Mouse (Mus musculus) MEL-GATA-1-ER (cell line): Measurements from ENCODE around the gene Dhcr7.

ENCODE experiments used
- DNase-seq: peaks from one replicate; pipeline ENCODE4 v3.0.0-alpha.2; 2012; ENCODE audit warnings: low read depth; ENCODE audit errors: extremely low read depth

The Dhcr7 gene

DNA sequence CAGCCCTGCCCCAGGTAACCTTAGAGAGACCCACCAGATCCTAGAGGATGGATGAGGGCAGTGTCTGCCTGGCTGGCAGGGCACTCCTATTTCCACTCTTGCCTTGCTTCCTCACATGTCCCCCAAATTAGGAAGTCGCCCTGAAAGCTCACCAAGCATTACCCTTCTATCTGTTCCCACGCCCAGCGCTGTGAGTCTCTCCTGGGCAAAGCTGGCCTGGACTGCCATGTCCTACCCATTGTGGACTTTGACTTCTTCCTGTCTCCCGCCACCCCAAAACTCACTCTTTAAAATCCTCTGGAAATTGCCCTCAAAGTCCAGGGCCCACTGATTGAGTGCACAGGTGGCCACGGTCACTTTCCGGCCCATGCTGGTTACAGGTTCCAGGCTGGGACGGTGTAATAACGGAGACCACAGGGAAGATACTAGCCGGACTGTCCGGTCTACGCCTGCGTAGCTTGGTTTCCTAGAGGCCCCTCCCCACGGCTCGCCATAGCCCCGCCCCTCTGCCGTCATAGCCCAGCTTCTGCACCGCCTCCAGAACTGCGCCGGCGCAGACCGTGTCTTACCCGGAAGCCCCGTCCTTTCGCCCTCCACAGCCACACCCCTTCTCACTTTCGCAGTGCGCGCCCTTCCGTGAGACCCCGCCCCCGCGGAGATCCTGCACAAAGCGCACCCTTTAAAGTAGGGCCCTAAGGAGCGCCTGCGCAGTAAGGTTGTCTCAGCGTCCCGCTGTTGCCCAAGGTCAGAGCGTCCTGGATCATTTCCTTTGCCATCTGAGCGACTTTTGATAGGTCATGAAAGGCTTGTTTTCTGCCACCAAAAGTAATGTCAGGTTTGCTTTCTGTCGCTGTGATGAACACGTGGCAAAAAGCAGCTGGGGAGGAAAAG is at the start of gene Dhcr7, which contains the start of gene Nadsyn1:
Dhcr7 (plus strand) TSS at position 771 of the 891 bp plus-strand sequence.
Nadsyn1 (minus strand) TSS at position 475 of the 891 bp plus-strand sequence.
- DNase-seq: peak; percentile 85

DNA sequence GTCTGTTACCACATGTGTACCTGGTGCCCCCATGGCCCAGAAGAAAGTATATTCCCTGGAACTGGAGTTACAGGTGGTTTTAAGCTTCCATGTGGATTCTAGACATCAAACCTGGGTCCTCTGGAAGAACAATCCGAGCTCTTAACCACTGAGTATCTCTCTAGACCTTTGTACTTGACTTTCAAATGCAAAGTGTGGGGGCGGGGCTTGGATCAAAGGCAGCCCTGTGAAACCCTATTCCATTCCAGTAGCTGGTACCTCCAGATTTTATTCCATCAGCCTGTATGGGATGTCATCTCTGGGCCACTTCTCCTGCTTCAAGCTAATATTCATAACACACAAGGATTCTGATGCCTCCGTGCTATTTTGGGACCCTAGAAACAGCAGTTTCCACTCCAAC is 46.8 kb upstream of the Dhcr7 start:
- DNase-seq: no peak

DNA sequence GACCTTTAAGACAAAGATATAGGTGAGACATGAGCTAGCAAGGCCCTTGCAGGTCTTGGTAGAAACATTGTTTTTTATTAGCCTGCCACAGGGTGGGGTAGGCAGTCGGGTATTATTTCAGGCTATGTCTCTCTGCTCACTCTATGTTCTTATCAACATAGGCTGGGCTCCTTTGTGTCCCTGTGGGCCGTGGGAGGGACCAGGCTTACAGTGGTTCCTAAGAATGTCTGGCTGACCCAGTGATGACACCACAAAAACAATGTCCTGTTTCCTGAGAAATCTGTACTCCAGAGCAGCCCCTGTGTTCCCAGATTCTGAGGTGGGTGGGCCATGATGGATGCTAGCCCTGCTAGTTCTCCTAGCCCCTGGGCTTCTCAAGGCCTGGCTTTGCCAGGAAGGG is 45.6 kb upstream of the Dhcr7 start:
- no peak for DNase-seq

DNA sequence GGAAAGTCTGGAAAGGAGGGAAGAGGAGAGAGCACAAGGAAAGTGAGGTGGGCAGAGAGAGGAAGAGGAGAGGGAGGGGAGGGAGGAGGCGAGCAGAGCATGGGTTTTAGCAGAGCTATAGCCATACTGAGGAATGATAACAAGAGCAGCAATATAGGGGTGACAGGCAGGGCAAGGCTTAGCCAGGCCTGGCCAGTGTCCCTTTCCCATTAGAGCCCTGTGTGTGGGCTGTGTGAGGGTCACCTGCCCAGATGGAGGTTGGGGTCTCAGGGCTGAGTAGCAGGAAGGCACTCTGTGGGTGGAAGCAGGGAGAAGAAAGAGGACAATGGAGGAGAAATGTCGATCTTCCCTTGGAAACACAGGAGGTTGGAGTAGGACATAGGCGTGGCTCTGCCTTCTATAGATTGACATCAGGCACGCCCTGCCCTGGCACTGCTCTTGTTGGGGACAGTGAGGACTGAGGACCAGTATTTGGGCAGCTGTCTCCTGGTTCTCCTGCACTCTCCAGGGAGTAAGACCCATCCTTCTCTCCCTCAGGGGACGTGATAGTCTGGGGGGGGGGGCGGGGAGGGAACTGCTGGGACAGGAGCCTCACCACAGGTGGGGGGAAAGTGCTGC is 39.5 kb upstream of the Dhcr7 start:
- DNase-seq: no peak

DNA sequence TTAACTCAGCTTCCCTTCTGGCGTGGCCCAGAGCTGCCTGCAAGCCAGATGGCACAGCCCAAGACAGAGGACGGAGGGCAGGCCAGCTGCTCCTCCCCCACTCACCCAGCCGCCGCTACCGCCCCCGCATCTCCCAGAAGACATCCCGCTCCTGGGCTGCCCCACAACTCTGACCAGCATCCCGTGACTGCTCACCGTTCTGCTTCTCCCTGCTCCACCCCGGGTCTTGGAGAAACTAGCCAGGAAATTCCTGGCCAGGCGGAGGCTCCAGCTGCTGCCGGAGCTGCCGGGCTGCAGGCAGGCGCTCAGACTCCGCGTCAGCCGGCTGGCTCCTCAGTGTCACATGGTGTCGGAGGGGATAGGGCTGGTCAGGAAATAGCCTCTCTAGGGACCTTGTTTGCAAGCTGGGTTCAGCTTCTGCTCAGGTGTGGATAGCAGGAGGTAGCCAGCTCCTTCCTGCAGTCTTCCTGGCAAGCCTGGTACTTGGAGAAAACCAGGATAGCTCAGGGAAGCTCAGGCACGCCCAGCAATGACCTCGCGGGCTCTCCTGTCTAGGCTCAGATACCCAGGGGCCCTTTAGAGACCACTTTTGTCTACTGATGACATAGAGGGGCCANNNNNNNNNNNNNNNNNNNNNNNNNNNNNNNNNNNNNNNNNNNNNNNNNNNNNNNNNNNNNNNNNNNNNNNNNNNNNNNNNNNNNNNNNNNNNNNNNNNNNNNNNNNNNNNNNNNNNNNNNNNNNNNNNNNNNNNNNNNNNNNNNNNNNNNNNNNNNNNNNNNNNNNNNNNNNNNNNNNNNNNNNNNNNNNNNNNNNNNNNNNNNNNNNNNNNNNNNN is 38.7 kb upstream of the Dhcr7 start, which contains the start of gene Mrgpre:
Mrgpre (minus strand) TSS at position 505 of the 834 bp plus-strand sequence.
- no peak for DNase-seq

DNA sequence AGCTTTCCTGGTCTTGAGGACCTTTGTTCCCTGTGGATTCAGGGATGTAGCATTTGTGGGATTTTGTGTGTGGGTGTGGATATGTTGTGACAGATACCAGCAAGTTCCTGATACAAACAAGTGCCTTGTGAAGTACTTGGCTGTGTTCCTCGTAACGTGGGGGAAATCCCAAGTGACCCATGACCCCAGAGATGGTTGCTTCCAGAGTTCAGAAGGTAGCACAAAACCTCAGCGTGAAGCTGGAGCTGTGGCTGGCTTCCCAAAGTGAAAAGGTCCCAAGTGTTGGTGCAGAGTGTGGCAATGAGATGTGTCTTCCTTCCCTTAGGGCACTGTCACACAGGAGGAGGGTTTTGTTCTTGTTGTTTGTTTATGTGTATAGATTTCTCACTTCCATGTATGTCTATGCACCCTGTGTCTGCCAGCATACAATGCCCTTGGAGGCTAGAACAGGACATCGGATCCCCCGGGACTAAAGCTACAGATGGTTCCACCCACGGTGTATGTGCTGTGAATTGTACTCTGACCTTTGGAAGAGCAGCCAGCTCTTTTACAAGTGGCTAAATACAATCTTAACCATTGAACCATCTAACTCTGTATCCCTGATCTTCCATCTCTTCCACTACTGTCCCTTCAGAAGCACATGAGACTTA is 30.5 kb upstream of the Dhcr7 start:
- no peak for DNase-seq

DNA sequence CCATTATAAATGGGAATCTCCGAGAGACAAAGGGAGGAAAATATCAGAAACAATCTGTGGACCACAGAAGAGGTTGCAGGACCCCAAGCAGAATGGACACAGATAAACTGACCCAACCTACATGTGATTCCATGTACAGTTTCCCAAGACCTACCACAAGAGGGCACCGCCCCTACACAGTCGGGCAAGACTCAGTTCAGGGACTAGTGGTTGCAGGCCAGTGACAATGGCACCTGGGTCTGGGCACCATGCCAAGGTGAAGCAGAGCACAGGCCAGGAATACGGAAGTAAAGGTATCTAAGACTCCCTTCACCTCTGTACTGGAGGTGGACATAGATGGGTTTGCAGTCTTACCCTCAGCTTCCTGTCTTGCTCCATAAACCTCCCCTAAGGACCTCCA is 29.8 kb upstream of the Dhcr7 start:
- DNase-seq: peak; percentile 26

DNA sequence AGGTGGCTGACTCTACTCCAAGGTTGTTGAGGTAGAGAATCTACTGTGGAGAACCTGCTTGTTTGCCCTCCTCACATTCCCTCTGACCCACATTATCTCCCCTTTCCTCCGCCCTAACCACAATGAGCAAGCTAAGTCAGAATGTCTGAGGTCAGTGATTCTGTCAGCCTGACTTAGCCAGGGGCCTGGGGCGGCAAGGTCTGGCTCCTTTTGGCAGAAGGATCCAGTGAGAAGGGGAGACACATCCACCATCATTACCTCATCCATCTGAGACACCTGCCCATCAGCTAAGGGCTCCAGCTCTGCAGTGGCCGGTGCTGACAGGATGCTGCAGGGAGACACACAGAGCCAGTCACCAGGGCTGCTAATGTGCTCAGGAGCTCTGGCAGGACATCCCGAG is 24.2 kb upstream of the Dhcr7 start:
- DNase-seq: no peak

DNA sequence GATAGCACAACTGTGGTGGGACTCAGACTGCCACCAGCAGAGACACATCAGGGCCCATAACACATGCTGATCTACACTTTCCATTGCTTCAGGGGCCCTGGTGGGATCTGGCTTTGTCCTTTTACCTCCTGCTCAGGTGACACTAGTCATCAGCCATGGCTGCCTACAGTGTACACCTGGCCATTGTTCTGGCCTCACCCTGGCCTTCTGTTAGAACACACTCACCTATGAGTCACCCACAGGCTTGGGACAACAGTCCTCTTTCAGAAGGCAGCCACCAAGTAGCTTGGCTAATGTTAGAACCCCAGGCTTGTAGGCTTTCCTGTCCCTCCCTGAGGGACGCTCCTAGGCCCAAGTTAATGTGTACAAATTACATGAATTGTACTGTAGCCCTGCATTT is 22.2 kb upstream of the Dhcr7 start:
- DNase-seq: no peak

DNA sequence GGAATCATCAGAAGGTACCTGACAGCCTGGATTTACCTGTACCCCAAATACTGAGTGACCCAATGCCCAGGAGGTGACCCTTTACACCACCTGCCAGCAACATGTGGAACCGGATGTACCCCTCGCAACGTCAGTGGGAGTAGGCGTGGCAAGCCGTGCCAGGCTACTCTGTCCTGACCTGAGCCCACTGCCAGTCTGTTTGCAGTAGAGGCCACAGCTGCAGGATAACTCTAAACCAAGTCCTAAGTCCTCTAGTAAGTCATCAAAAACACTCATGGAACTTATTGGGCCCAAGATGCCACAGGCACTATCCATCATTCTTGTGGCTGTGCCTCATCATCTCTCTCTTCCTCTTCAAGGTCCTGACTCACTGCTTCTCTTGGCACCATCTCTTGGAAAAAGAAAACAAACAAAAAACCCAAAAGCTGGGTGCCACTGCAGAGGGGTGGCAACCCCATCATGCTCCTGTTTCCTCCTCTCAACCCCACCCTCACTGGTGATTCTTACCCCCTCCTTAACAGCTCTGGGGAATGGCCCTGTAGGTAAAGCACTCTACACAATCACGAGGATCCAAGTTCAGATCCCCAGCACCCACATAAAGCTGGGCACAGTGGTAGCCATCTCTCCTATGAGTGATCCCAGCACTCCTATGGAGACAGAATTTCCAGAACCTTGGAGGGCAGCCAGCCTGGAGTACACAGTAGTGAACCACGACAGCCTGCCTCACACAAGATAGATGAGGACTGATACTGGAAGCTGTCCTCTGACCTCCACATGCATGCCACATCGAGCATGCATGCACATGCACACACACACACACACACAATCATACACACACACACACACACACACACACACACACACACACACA is 21.5 kb upstream of the Dhcr7 start:
- no peak for DNase-seq

DNA sequence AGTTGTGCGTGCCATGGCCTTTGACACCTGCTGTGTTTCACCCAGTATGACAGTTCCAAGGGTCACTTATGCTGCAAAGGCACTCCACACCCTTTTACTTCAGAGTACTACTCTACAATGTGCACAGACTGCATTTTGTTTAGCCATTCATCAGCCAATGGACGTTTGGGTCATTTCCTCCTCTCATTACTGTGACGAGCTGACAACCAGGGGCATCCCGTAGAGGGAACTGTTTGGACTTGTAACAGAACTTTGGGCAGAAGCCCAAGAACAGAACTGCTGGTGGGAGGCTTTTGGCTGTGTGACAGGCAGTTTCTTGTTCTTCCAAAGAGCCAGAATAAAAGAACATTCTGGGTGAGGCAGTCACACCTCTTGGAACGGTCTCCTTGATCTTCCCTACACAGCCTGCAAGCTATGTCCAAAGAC is 17.7 kb upstream of the Dhcr7 start:
- no peak for DNase-seq

DNA sequence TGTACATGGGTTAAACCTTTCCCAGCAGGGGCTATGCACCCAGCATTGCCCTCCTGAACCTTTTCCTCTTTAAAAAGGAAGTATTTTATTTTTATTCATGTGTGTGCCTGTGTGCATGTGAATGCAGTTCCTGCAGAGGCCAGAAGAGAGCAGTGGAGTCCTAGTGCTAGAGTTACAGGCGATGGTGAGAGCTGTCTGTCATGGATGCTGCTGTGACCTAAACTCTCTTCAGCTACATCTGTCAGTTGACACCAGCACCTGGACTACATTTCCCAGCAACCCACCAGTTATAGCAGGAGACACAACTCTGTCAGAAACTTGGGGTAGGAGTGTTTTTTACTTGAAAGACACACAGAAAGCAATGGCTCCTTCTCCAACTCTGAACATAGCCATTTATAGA is 14.0 kb upstream of the Dhcr7 start:
- peak; percentile 32 for DNase-seq

DNA sequence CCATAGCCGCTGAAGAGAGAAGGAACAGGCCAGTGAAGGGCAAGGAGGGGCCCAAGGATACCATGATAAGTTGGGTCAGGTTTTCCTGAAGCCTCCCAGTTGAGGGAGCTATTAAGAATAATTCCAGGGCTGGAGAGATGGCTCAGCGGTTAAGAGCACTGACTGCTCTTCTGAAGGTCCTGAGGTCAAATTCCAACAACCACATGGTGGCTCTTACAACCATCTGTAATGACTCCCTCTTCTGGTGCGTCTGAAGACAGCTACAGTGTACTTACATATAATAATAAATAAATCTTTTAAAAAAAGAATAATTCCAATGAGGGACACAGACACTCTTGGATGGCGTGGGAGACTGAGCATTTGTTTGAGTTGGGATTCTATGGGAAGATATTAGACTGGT is 3.7 kb upstream of the Dhcr7 start:
- DNase-seq: no peak

DNA sequence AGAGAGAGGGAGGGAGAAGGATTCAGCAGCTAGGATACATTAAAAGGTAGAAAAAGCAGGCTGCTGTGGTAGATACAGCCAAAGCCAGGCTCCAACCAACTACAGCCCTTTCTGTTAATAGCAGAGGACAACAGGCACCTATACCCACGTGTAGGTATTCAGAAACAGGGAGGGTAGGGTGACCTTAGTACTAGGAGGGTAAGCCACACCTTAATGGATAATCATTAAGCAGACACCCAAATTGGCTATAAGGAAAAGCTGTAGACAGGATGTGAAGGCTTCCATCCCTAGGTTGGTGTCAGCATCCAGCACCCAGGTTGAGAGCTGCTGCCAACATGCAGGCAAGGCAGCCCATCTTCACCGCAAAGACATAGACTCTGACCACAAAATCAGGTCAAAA is 1.7 kb upstream of the Dhcr7 start:
- no peak for DNase-seq

DNA sequence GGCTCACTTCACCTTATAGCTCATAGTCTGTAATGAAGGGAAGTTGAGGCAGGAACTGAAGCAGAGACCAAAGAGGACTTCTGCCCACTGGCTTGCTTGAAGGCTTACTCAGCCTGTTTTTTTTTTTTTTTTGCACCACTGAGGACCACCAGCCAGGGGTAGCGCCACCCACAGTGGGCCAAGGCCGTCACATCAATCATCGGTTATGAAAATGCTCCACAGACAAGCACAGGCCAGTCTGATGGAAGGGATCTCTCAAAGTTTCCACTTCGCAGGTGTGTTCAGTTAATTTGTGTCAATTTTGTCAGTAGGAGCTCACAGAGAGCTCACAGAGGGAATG is 291 bp downstream of the Dhcr7 start:
- no peak for DNase-seq

DNA sequence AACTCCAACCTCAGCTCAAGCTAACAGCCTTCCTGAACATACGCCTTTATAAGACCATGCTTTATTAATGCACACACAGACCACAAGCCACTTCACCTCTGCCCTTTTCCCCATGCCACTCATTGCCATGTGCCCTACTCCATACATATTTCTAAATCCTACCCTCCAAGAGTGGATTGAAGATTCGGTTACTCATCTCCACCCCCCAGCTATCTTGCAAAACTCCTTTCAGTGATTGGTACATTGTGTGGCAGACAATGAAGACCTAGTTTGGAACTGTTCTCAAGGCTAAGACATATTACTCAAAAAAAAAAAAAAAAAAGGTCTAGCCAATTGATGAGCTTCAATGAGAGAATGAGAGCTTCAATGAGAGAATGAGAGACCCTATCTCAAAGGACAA is 4.0 kb downstream of the Dhcr7 start:
- DNase-seq: no peak

DNA sequence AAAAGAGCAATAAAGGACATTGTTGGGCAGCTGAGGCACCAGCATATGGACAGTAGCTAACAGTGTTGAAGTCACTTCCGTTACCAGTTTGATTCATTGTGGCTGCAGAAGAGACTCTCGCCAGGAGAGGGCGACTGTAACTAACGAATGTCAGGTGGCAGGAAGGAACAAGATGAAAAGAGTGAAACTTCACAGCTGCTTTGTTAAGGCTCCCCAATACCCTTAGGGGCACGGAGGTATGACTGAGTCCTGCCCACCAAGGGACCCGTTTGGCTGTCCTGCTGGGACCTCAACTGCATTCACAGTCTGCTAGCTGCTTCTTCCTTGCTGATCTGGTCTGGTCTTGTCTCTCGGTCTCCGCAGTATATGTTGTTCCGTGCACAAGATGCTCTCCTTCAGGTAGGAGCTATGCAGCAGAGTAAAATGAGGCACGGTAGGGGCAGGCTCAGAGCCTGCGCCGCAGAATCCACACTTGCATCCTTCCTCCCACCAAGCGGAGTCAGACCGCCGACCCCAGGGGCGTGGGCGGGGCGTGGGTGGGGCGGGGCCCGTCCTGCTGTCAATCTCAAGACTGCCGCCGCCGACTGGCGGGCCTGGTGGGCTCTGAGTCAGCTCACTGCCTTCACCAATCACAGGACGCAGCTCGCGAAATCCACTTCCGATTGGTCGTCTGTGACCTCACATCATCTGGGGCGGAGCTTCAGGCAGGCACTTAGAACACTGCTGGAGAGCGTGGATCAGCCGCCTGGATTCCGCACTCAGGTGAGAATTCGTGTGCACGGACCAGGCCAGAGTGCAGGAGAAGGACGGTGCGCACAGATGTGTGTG is 6.8 kb downstream of the Dhcr7 start:
- DNase-seq: peak; percentile 95

DNA sequence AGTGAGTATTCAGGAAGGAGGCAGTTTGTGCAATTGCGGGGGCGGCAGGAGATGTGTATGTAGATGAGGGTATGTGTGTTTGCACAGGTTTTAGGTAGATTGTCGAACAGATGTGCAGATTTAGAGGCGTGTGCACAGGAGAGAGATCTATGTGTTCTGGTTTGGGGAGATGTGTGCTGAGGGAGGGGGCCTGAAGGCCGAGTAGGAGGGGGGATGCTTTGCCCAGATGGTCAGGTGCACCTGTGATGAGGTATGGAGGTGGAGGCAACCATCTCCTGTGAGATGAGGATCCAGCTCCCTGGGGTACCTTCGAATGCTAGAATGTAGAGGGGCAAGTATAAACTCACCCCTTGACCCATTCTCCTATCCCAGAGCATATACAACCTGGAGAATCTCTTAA is 7.5 kb downstream of the Dhcr7 start:
- no peak for DNase-seq

DNA sequence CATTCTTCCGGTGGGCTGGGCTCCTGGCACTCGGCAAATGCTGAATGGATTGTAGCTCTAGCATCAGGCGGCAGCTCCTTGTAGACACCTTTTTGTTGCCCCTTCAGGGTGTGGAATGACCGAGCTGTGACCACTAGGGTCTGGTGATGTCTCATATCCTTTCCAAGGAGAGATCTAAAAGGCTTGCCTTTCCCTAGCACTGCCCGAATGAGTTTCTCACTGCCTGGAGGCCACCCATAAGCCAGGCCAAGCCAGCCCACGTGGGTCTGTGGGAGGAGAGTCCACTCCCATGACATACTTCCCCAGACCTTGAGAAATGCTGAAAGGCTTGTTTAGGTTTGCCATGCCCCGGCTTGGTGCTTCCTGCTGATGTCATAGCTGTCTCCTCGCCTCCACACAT is 9.3 kb downstream of the Dhcr7 start:
- DNase-seq: no peak

DNA sequence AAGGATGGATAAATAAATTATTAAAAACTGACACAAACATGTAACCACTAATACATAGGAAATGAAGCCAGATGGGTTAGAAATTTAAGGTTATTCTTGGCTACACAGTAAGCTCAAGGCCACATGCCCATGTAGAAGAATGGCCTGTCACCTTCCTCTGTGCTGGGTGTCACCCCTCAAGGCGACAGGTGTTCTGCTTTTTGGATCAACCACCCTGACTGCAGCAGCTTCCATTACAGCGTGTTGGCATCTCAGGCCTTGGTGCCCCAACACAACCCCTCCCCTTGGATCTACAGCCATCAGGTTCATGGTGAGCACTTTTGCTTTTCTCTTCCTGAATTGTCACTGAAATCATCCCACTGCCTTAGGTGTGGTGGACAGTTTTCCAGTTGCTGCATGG is 9.7 kb downstream of the Dhcr7 start:
- DNase-seq: no peak
